ENCODE assay signal across 32 mouse cellular contexts in genomic region chr2:84958588-84959264, GRCm38 (mm10). TPM values are rescaled to one million over a fixed set of nuclear protein-coding genes. Genes with fewer than 3 reads are reported as not detected.
"Had no signal": no experiment of that assay in that cellular context is flagged by ENCODE, and none has a peak within 500 bp of the region (broad histone marks: within the 10 kb centered on the region; RNA-seq: fewer than 3 reads in every experiment).

No protein-coding gene starts in this region.

- H3K4me3 ChIP-seq: layer of hippocampus, adult 2 months; limb, embryonic 12.5 days; limb, embryonic 15.5 days; lung, embryonic 15.5 days; megakaryocyte, embryonic 14.5 days; midbrain, embryonic 10.5 days; midbrain, embryonic 13.5 days; myocyte; neural tube, embryonic 13.5 days had no signal

- H3K9me3 ChIP-seq: limb, embryonic 12.5 days; limb, embryonic 15.5 days; lung, embryonic 15.5 days; megakaryocyte, embryonic 14.5 days; midbrain, embryonic 10.5 days; midbrain, embryonic 13.5 days; neural tube, embryonic 13.5 days had no signal

- H3K27ac ChIP-seq: kidney, postnatal 0 days; layer of hippocampus, adult 2 months; limb, embryonic 12.5 days; limb, embryonic 15.5 days; liver, embryonic 14.5 days; lung, embryonic 15.5 days; midbrain, embryonic 10.5 days; midbrain, embryonic 13.5 days; neural tube, embryonic 13.5 days had no signal

- H3K4me1 ChIP-seq: limb, embryonic 12.5 days; limb, embryonic 15.5 days; lung, embryonic 15.5 days; megakaryocyte, embryonic 14.5 days had no signal

- DNase-seq: kidney, adult 2 months; kidney, postnatal 25 days; layer of hippocampus, adult 9-11 months; lung, adult 18-20 months; lung, postnatal 10 days; lung, postnatal 36 days; retina, postnatal 1 day; right cerebral cortex, postnatal 25 days; spleen, adult 18-20 months; thymus, adult 18-20 months; thymus, postnatal 36 days had no signal

- H3K4me2 ChIP-seq: limb, embryonic 12.5 days; limb, embryonic 15.5 days; lung, embryonic 15.5 days; midbrain, embryonic 13.5 days; neural tube, embryonic 13.5 days had no signal

- H3K9ac ChIP-seq: limb, embryonic 12.5 days; limb, embryonic 15.5 days; liver, embryonic 14.5 days; lung, embryonic 15.5 days; midbrain, embryonic 13.5 days; neural tube, embryonic 13.5 days had no signal

- H3K36me3 ChIP-seq: midbrain, embryonic 13.5 days; neural tube, embryonic 13.5 days had no signal

- H3K27me3 ChIP-seq: limb, embryonic 12.5 days; limb, embryonic 15.5 days; lung, embryonic 15.5 days; megakaryocyte, embryonic 14.5 days; midbrain, embryonic 13.5 days; neural tube, embryonic 13.5 days had no signal

- ATAC-seq: midbrain, embryonic 13.5 days; midbrain, embryonic 16.5 days had no signal

RNA-seq across cellular contexts. Expression of gene Prg2, which starts 21.5 kb away (rescaled TPM):
- total RNA-seq: layer of hippocampus, adult 2 months; layer of hippocampus, postnatal 25 days; left cerebral cortex, adult 18-20 months; left cerebral cortex, postnatal 25 days had no signal
- polyA plus RNA-seq: kidney, embryonic 14.5 days; kidney, postnatal 0 days; midbrain, embryonic 10.5 days; midbrain, embryonic 16.5 days; myocyte; testis, adult 2 months had no signal

RNA-seq across cellular contexts. Expression of gene Prg3, which starts 29.3 kb away (rescaled TPM):
- total RNA-seq: layer of hippocampus, adult 2 months; layer of hippocampus, postnatal 25 days; left cerebral cortex, adult 18-20 months; left cerebral cortex, postnatal 25 days; monocyte, adult 5-6 weeks; neutrophil, adult 5-6 weeks had no signal
- polyA plus RNA-seq: kidney, embryonic 14.5 days; kidney, postnatal 0 days; large intestine, adult 2 months; limb, embryonic 12.5 days; limb, embryonic 15.5 days; lung, embryonic 15.5 days; midbrain, embryonic 10.5 days; midbrain, embryonic 13.5 days; midbrain, embryonic 16.5 days; myocyte; neural tube, embryonic 13.5 days; testis, adult 2 months; urinary bladder, adult 2 months had no signal
